Mouse (Mus musculus) left cerebral cortex, postnatal 10 days (tissue): ENCODE data around the gene Afdn. TPM values are rescaled to one million over a fixed set of nuclear protein-coding genes. Genes with fewer than 3 reads are reported as not detected.
A peak's percentile ranks its signal among the peaks of the same experiment; 100 is the strongest.
"Not testable (repeated sequence)": the region's sequence is repeated elsewhere in the genome, so short reads cannot be mapped to it uniquely, and the experiment has no call there.

Source experiments
- DNase-seq, 2 experiments: peaks; one replicate each; pipeline ENCODE4 v3.0.0; 2021 to 2022; ENCODE audit warnings: low spot score in 2 of 2, mixed read lengths in 1 of 2; ENCODE audit errors: extremely low spot score in 1 of 2
- intact Hi-C: fragments of 180-260 bp; cut with DNase I; formaldehyde crosslinking; loops from one replicate; pipeline ENCODE4 v1.15.1; 2025
- total RNA-seq, 2 experiments: library from RNA; stranded (reverse); gene quantifications; 2 replicates each; pipeline ENCODE4 v1.2.3; 2021

Gene Afdn
- total RNA-seq, 2 experiments from 2014 or later, result 126 to 138 TPM

GRCm38 (mm10) chr17:13830636-13831341, 70.5 kb downstream of the Afdn start:
- peak; percentile 30 to 58 for DNase-seq
- intact Hi-C loops, result loop anchor here (5.0 kb wide), 2 partner anchors 68 to 358 kb away; partner anchors contain the start of genes Afdn and Tcte2

GRCm38 (mm10) chr17:13835876-13836275, 75.5 kb downstream of the Afdn start:
- DNase-seq, result peak in 1 of 2 experiments; percentile 23
- intact Hi-C loops, result no loop called here

GRCm38 (mm10) chr17:13850175-13850574, 89.8 kb downstream of the Afdn start:
- no peak for DNase-seq
- intact Hi-C loops, result no loop called here

GRCm38 (mm10) chr17:13853883-13854282, 93.5 kb downstream of the Afdn start:
- peak in 1 of 2 experiments; percentile 23 for DNase-seq
- intact Hi-C loops, result not testable (repeated sequence)

GRCm38 (mm10) chr17:13855396-13855795, 95.1 kb downstream of the Afdn start:
- intact Hi-C loops, result loop anchor here (5.0 kb wide), 1 partner anchor 87 kb away; no protein-coding TSS in a partner anchor
- DNase-seq, result no peak

- intact Hi-C loops, result loop anchor here (5.0 kb wide), 1 partner anchor 86 kb away; no protein-coding TSS in a partner anchor
- DNase-seq, result no peak
Observed at GRCm38 (mm10) chr17:13856429-13857090, 96.2 kb downstream of the Afdn start.

GRCm38 (mm10) chr17:13865340-13865739, 105.0 kb downstream of the Afdn start:
- intact Hi-C loops, result no loop called here
- DNase-seq, result peak in 1 of 2 experiments; percentile 51

GRCm38 (mm10) chr17:13866951-13867351, 106.6 kb downstream of the Afdn start:
- DNase-seq, result no peak
- intact Hi-C loops, result no loop called here

GRCm38 (mm10) chr17:13867475-13867874, 107.1 kb downstream of the Afdn start:
- intact Hi-C loops, result no loop called here

GRCm38 (mm10) chr17:13870236-13870635, 109.9 kb downstream of the Afdn start:
- intact Hi-C loops, result no loop called here
- no peak for DNase-seq

More at GRCm38 (mm10) chr17:13867475-13867874, 107.1 kb downstream of the Afdn start:
- peak in 1 of 2 experiments; percentile 25 for DNase-seq

GRCm38 (mm10) chr17:13874245-13874644, 113.9 kb downstream of the Afdn start:
- peak in 1 of 2 experiments; percentile 29 for DNase-seq
- intact Hi-C loops, result no loop called here

GRCm38 (mm10) chr17:13877460-13877859, 117.1 kb downstream of the Afdn start:
- intact Hi-C loops, result no loop called here
- DNase-seq, result no peak

GRCm38 (mm10) chr17:13879731-13880130, 119.4 kb downstream of the Afdn start:
- no peak for DNase-seq
- intact Hi-C loops, result no loop called here

GRCm38 (mm10) chr17:13883540-13883939, 123.2 kb downstream of the Afdn start:
- intact Hi-C loops, result no loop called here
- DNase-seq, result no peak

- intact Hi-C loops, result no loop called here
- DNase-seq, result no peak
Observed at GRCm38 (mm10) chr17:13889818-13890434, 129.6 kb downstream of the Afdn start.

GRCm38 (mm10) chr17:13890932-13891331, 130.6 kb downstream of the Afdn start:
- no peak for DNase-seq
- intact Hi-C loops, result no loop called here

GRCm38 (mm10) chr17:13898838-13899237, 138.5 kb downstream of the Afdn start:
- intact Hi-C loops, result no loop called here
- DNase-seq, result no peak

- intact Hi-C loops, result no loop called here
- DNase-seq, result no peak
Observed at GRCm38 (mm10) chr17:13899241-13899640, 138.9 kb downstream of the Afdn start.

GRCm38 (mm10) chr17:13903793-13904192, 143.5 kb downstream of the Afdn start:
- no peak for DNase-seq
- intact Hi-C loops, result no loop called here

GRCm38 (mm10) chr17:13907082-13907481, 146.7 kb downstream of the Afdn start:
- intact Hi-C loops, result no loop called here
- no peak for DNase-seq
